Mouse (Mus musculus) testis, adult 2 months (tissue): ENCODE results near the gene Adcy9.

Source experiments
- CTCF ChIP-seq: fragments of 200-500 bp; IDR thresholded peaks from 2 replicates; pipeline ENCODE4 v1.5.1; 2012; ENCODE audit warnings: low read depth, mild to moderate bottlenecking, inconsistent platforms, low read length, moderate library complexity; ENCODE audit not compliant: control insufficient read depth, insufficient read depth, insufficient replicate concordance
- POLR2A ChIP-seq: fragments of 200-500 bp; IDR thresholded peaks from 2 replicates; pipeline ENCODE4 v1.6.1; 2012; ENCODE audit warnings: low read depth, mild to moderate bottlenecking, inconsistent platforms, low read length, moderate library complexity; ENCODE audit not compliant: control insufficient read depth

GRCm38 (mm10) chr16:4304176-4304922 is 115.9 kb downstream of the Adcy9 start:
- no peak for TF ChIP-seq CTCF
- no peak for TF ChIP-seq POLR2A
